Mouse (Mus musculus) liver, embryonic 14.5 days (tissue): ENCODE results near the gene Ttll1.

Experiments used
- CTCF ChIP-seq: IDR thresholded peaks from 2 replicates; pipeline ENCODE4 v1.5.1; 2016; ENCODE audit warnings: antibody characterized with exemption, low read depth, control low read depth
- EP300 ChIP-seq: IDR thresholded peaks from 2 replicates; pipeline ENCODE4 v1.6.1; 2016; ENCODE audit warnings: antibody characterized with exemption, low read depth

DNA sequence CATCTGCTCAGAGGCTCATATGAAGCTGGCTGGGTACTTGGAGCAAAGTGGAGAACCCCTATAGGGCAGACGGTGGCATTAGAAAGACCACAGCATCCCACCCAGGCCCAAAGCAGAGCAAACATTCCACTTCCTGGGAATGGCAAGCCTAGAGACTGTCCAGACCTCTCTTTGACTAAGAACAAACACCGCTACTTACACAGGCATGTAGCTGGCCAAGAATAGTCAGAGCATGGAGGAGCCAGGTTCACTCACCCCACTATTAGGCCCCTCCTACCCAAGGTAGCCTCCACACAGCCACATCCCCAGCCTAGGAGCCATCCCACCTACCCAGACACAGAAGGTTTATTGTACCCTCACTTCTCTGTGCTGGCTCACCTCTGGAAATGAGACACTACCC lies 64.8 kb downstream of the Ttll1 start:
- TF ChIP-seq EP300 (no peak), CTCF (no peak)
